Mouse (Mus musculus): ENCODE results near the gene Gp1bb. TPM values are rescaled to one million over a fixed set of nuclear protein-coding genes. Genes with fewer than 3 reads are reported as not detected.

The Gp1bb gene
- total RNA-seq, 4 experiments from 2014 or later, result not detected

GRCm38 (mm10) chr16:18582426-18583148 lies 39.6 kb downstream of the Gp1bb start:
- no peak for DNase-seq (ENCODE audit: low spot score in 2 of 2)

GRCm38 (mm10) chr16:18581623-18582205 lies 40.5 kb downstream of the Gp1bb start:
- DNase-seq (ENCODE audit: low spot score in 2 of 2), result no peak

- DNase-seq (ENCODE audit: low spot score in 2 of 2), result no peak
Measured at GRCm38 (mm10) chr16:18581050-18581622, 41.1 kb downstream of the Gp1bb start.

- DNase-seq (ENCODE audit: low spot score in 2 of 2), result no peak
Measured at GRCm38 (mm10) chr16:18580389-18580788, 41.8 kb downstream of the Gp1bb start.

GRCm38 (mm10) chr16:18577599-18578160 lies 44.5 kb downstream of the Gp1bb start:
- DNase-seq (ENCODE audit: low spot score in 2 of 2), result no peak

GRCm38 (mm10) chr16:18577071-18577470 lies 45.1 kb downstream of the Gp1bb start:
- no peak for DNase-seq (ENCODE audit: low spot score in 2 of 2)

- no peak for DNase-seq (ENCODE audit: low spot score in 2 of 2)
Measured at GRCm38 (mm10) chr16:18574196-18574595, 48.0 kb downstream of the Gp1bb start.

Other genes starting within 250 kb of the Gp1bb start
- gene Txnrd2, start 196.0 kb downstream of the Gp1bb start, total RNA-seq (2022), result 10 to 100 TPM; 17.2 to 23.5 (median 21.3) TPM
- gene Comt, start 195.6 kb downstream of the Gp1bb start, total RNA-seq (2022), result 10 to 100 TPM; 36.7 to 39.9 (median 38.5) TPM
- 1 to 10 TPM; 3.1 to 6.1 (median 3.7) TPM for gene Gnb1l, start 123.7 kb downstream of the Gp1bb start, total RNA-seq (2022)
- 1 to 10 TPM; 2.9 to 4.6 (median 3.7) TPM for gene Rtl10, start 123.5 kb downstream of the Gp1bb start, total RNA-seq (2022)
- gene Tbx1, start 31.7 kb downstream of the Gp1bb start, total RNA-seq (2022), result 1 to 10 TPM; 3.0 to 5.8 (median 3.9) TPM
- under 1 TPM in 3 of 4 experiments, not detected in 1; 0.29 to 0.48 (median 0.47) TPM for gene Gm49601, start 4.0 kb upstream of the Gp1bb start, total RNA-seq (2022)
- gene Sept5, start 7.6 kb upstream of the Gp1bb start, total RNA-seq (2022), result 1 to 10 TPM; 1.7 to 2.7 (median 2.3) TPM
- 1 to 10 TPM; 4.7 to 6.7 (median 5.6) TPM for gene Cldn5, start 154.4 kb upstream of the Gp1bb start, total RNA-seq (2022)
- gene Ufd1, start 189.4 kb upstream of the Gp1bb start, total RNA-seq (2022), result 10 to 100 TPM; 42.1 to 47.5 (median 45.9) TPM
- gene Cdc45, start 189.6 kb upstream of the Gp1bb start, total RNA-seq (2022), result 1 to 10 TPM; 1.4 to 3.1 (median 1.8) TPM
- 10 to 100 TPM; 15.7 to 19.6 (median 17.1) TPM for gene 2510002D24Rik, start 214.2 kb upstream of the Gp1bb start, total RNA-seq (2022)
- gene Gm28539, start 214.2 kb upstream of the Gp1bb start, total RNA-seq (2022), result 1 to 10 TPM in 1 of 4 experiments, under 1 TPM in 1, not detected in 2; 0.48 to 3.1 TPM